ENCODE assay signal across 10 mouse cellular contexts in genomic region chr3:102249401-102249991, GRCm38 (mm10). TPM values are rescaled to one million over a fixed set of nuclear protein-coding genes. Genes with fewer than 3 reads are reported as not detected.
DNase-seq lines count a peak whose midpoint lies in the region; ATAC-seq lines count a peak whose summit lies in the region.
"Had no signal": no experiment of that assay in that cellular context is flagged by ENCODE, and none has a peak within 500 bp of the region (broad histone marks: within the 10 kb centered on the region; RNA-seq: fewer than 3 reads in every experiment).

No protein-coding gene starts in this region.

- DNase-seq in A20 (ENCODE audit: low read depth, low spot score) (peak; percentile 54), adipocyte (ENCODE audit: low spot score) (peak; percentile 80)
- peak; percentile 79 for DNase-seq in embryonic facial prominence, embryonic 14.5 days (ENCODE audit: low spot score)
- DNase-seq in hindbrain, embryonic 10.5 days (ENCODE audit: low spot score), result peak; percentile 56
- peak; percentile 36 to 71 for DNase-seq in layer of hippocampus, postnatal 25 days (ENCODE audit: extremely low spot score in 1 of 2, low spot score in 1 of 2)
- DNase-seq in mesoderm, embryonic 11.5 days (ENCODE audit: low read depth, low spot score), result peak; percentile 57
- DNase-seq in skeletal muscle tissue, adult 2 months (ENCODE audit: low read depth, low spot score), result peak; percentile 38
- DNase-seq in spleen, adult 12 weeks (ENCODE audit: low spot score), result no peak

- 50% methylated on average over 9 of the region's 9 CpGs for WGBS in embryonic facial prominence, embryonic 14.5 days
- whole genome bisulfite sequencing in hindbrain, embryonic 10.5 days, result 61% methylated on average over 9 of the region's 9 CpGs

- H3K27me3 ChIP-seq in embryonic facial prominence, embryonic 14.5 days (replicated peaks; ENCODE audit: control insufficient read depth, insufficient read depth, low read length), result no peaks in the 10 kb centered on the region
- no peaks in the 10 kb centered on the region for H3K27me3 ChIP-seq in hindbrain, embryonic 10.5 days (ENCODE audit: insufficient read depth, poor library complexity, severe bottlenecking)
- H3K27me3 ChIP-seq: embryonic facial prominence, embryonic 12.5 days had no signal

- no peak overlapping the region for H3K4me3 ChIP-seq in embryonic facial prominence, embryonic 14.5 days (ENCODE audit: low read depth, low read length)
- H3K4me3 ChIP-seq in hindbrain, embryonic 10.5 days, result no peak overlapping the region
- H3K4me3 ChIP-seq: embryonic facial prominence, embryonic 12.5 days had no signal

- H3K36me3 ChIP-seq in embryonic facial prominence, embryonic 14.5 days (ENCODE audit: control insufficient read depth, insufficient read depth, low read length), result no peaks in the 10 kb centered on the region
- no peaks in the 10 kb centered on the region for H3K36me3 ChIP-seq in hindbrain, embryonic 10.5 days
- H3K36me3 ChIP-seq: embryonic facial prominence, embryonic 12.5 days had no signal

- 0 out of 2 replicates have a peak, but pooled peaks have one; percentile 18 for ATAC-seq in embryonic facial prominence, embryonic 14.5 days (ENCODE audit: low read depth)

- H3K9me3 ChIP-seq in embryonic facial prominence, embryonic 14.5 days (ENCODE audit: control insufficient read depth, low read length), result 0 out of 2 replicates have a peak, but pooled peaks cover 3% of the 10 kb centered on the region
- H3K9me3 ChIP-seq in hindbrain, embryonic 10.5 days, result no peaks in the 10 kb centered on the region
- H3K9me3 ChIP-seq: embryonic facial prominence, embryonic 12.5 days had no signal

- H3K4me1 ChIP-seq in embryonic facial prominence, embryonic 14.5 days (ENCODE audit: control insufficient read depth, insufficient read depth, low read length), result 0 out of 2 replicates have a peak, but pooled peaks cover 2% of the 10 kb centered on the region
- peaks cover 8% of the 10 kb centered on the region; the same call in 1 of the 2 replicates for H3K4me1 ChIP-seq in hindbrain, embryonic 10.5 days (replicated peaks)

- no peak overlapping the region for H3K27ac ChIP-seq in embryonic facial prominence, embryonic 14.5 days (replicated peaks; ENCODE audit: low read depth, low read length)
- no peak overlapping the region for H3K27ac ChIP-seq in hindbrain, embryonic 10.5 days
- H3K27ac ChIP-seq: embryonic facial prominence, embryonic 12.5 days; macrophage had no signal

- H3K4me2 ChIP-seq in embryonic facial prominence, embryonic 14.5 days (ENCODE audit: low read depth, low read length), result no peak overlapping the region
- H3K4me2 ChIP-seq: embryonic facial prominence, embryonic 12.5 days had no signal

- no peak overlapping the region for H3K9ac ChIP-seq in embryonic facial prominence, embryonic 14.5 days (ENCODE audit: low read depth, low read length)
- H3K9ac ChIP-seq: embryonic facial prominence, embryonic 12.5 days had no signal

RNA-seq across cellular contexts. Expression of gene Vangl1, which starts 45.0 kb away (rescaled TPM):
- 20.8 and 26.6 TPM in 2 replicates for polyA plus RNA-seq in embryonic facial prominence, embryonic 14.5 days (2014; fragmentation: Nextera tagmentation; extraction: Ambion mirVana)
- 13.9 and 14.7 TPM in 2 replicates for polyA plus RNA-seq in hindbrain, embryonic 10.5 days (2016; fragmentation: Nextera tagmentation; extraction: Ambion mirVana)
- 1 to 10 TPM; 5.3 to 8.0 TPM for total RNA-seq in layer of hippocampus, postnatal 25 days (2021)
